Mouse (Mus musculus) ES-E14 (cell line): ENCODE data around the gene Pum1. TPM values are rescaled to one million over a fixed set of nuclear protein-coding genes. Genes with fewer than 3 reads are reported as not detected.
"Not testable (repeated sequence)": the region's sequence is repeated elsewhere in the genome, so short reads cannot be mapped to it uniquely, and the experiment has no call there.

Experiments used
- DNase-seq: peaks from one replicate; pipeline ENCODE4 v3.0.0-alpha.2; 2013; ENCODE audit warnings: low read depth, low spot score
- H3K27ac ChIP-seq: 2 replicates; pipeline ENCODE4 v1.5.1; 2012; ENCODE audit warnings: low read depth, mild to moderate bottlenecking, low read length, moderate library complexity, mixed read lengths; ENCODE audit not compliant: poor library complexity, insufficient read depth, severe bottlenecking
- H3K36me3 ChIP-seq: 2 replicates; pipeline ENCODE4 v1.6.1; 2012; ENCODE audit warnings: mild to moderate bottlenecking, low read length, moderate library complexity, mixed read lengths; ENCODE audit not compliant: control insufficient read depth, poor library complexity, insufficient read depth, severe bottlenecking
- H3K4me1 ChIP-seq, 2 experiments: fragments of 150-350 bp in 1 of 2; sonication (generic) in 1 of 2; 2 replicates each; pipeline ENCODE4 v1.6.1; 2012; ENCODE audit warnings: low read length in 2 of 2, mild to moderate bottlenecking in 1 of 2, mixed read lengths in 1 of 2; ENCODE audit not compliant: control insufficient read depth in 2 of 2, insufficient read depth in 2 of 2, poor library complexity in 1 of 2
- H3K4me3 ChIP-seq, 2 experiments: fragments of 150-350 bp in 1 of 2; sonication (generic) in 1 of 2; 2 replicates each; pipeline ENCODE4 v1.5.1; 2012; ENCODE audit warnings: low read length in 2 of 2, low read depth in 1 of 2, mild to moderate bottlenecking in 1 of 2, mixed read lengths in 1 of 2; ENCODE audit not compliant: insufficient read depth in 1 of 2, poor library complexity in 1 of 2, severe bottlenecking in 1 of 2
- H3K9ac ChIP-seq: 2 replicates; pipeline ENCODE4 v1.6.1; 2012; ENCODE audit warnings: low read depth, mild to moderate bottlenecking, low read length, mixed read lengths; ENCODE audit not compliant: poor library complexity, insufficient read depth, severe bottlenecking
- H3K9me3 ChIP-seq: fragments of 150-350 bp; sonication (generic); 2 replicates; pipeline ENCODE4 v1.6.1; 2012; ENCODE audit warnings: low read depth, mild to moderate bottlenecking, low read length; ENCODE audit not compliant: control insufficient read depth, insufficient read depth
- CHD2 ChIP-seq: IDR thresholded peaks from 2 replicates; pipeline ENCODE4 v1.6.1; 2014; ENCODE audit warnings: mild to moderate bottlenecking, low read depth, low read length, inconsistent platforms
- HCFC1 ChIP-seq: IDR thresholded peaks from 2 replicates; pipeline ENCODE4 v1.6.1; 2012; ENCODE audit warnings: low read length, inconsistent platforms, borderline replicate concordance; ENCODE audit not compliant: insufficient read depth
- MAFK ChIP-seq: IDR thresholded peaks from 2 replicates; pipeline ENCODE4 v1.6.1; 2014; ENCODE audit warnings: mild to moderate bottlenecking, low read depth, low read length, inconsistent platforms; ENCODE audit not compliant: insufficient read depth
- ZC3H11A ChIP-seq: IDR thresholded peaks from 2 replicates; pipeline ENCODE4 v1.6.1; 2012; ENCODE audit warnings: low read depth, mild to moderate bottlenecking, inconsistent platforms, low read length, borderline replicate concordance
- ZNF384 ChIP-seq: IDR thresholded peaks from 2 replicates; pipeline ENCODE4 v1.6.1; 2012; ENCODE audit warnings: low read depth, low read length, inconsistent platforms
- in situ Hi-C, 2 experiments: fragments of 600-800 bp; cut with MboI; formaldehyde crosslinking; loops; one replicate each; pipeline ENCODE4 v1.15.1; 2025; ENCODE audit warnings: low sequenced_read_pairs in 2 of 2, inconsistent platforms in 1 of 2; ENCODE audit not compliant: unreplicated experiment in 2 of 2
- total RNA-seq: library from RNA; depleted of rRNA; stranded (reverse); fragments of 300-350 nt; gene quantifications from 2 replicates; pipeline ENCODE4 v1.2.3, GENCODE M21; 2012

Pum1 gene
- total RNA-seq, 1 experiment = 101 TPM

GRCm38 (mm10) chr4:130660106-130660505, 3.0 kb upstream of the Pum1 start:
- TF ChIP-seq ZC3H11A (no peak), ZNF384 (no peak), HCFC1 (no peak), CHD2 (no peak), MAFK (no peak)
- Histone ChIP-seq H3K4me3 (peak overlapping the region in 1 of 2 experiments; percentile 37; a peak in 1 of 4 replicates), H3K9me3 (no peaks in the 10 kb centered on the region), H3K9ac (peak overlapping the region; percentile 29; the same call in 1 of the 2 replicates), H3K36me3 (no peaks in the 10 kb centered on the region), H3K27ac (peak overlapping the region; percentile 58; the same call in 1 of the 2 replicates), H3K4me1 (peaks cover 6 to 9% of the 10 kb centered on the region in 2 experiments)
- in situ Hi-C loops = no loop called here
- no peak for DNase-seq

DNA sequence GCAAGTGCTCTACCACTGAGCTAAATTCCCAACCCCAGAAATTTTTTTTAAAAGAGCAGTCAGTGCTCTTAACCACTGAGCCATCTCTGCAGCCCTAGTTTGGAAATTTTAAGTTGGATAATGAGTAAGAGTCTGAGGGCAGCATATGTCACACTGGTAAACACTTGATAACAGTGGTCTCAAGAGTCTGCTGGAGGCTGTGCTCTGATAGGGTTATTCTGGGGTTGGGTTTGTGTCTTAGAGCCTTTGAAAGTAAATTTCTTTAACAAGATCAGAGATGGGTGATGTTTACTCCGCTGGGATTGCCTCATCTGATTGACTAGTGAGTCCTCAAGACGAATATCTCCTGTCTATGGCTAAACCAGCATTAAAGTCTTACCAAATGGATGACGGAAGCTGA, 2.0 kb upstream of the Pum1 start:
- in situ Hi-C loops = no loop called here
- Histone ChIP-seq H3K27ac (no peak overlapping the region), H3K9me3 (no peaks in the 10 kb centered on the region), H3K9ac (no peak overlapping the region), H3K4me3 (no peak overlapping the region), H3K36me3 (no peaks in the 10 kb centered on the region), H3K4me1 (peaks cover 3 to 9% of the 10 kb centered on the region in 2 experiments)
- no peak for DNase-seq
- TF ChIP-seq CHD2 (no peak), ZC3H11A (no peak), ZNF384 (no peak), MAFK (no peak), HCFC1 (no peak)

GRCm38 (mm10) chr4:130662305-130662704, 816 bp upstream of the Pum1 start:
- TF ChIP-seq ZNF384 = peak; percentile 79
- Histone ChIP-seq H3K27ac (peak overlapping the region; percentile 67; the same call in 1 of the 2 replicates), H3K4me3 (peak overlapping the region in 1 of 2 experiments; percentile 74; a peak in 1 of 4 replicates)
- in situ Hi-C loops, H3K9me3 ChIP-seq, H3K9ac ChIP-seq, H3K36me3 ChIP-seq, H3K4me1 ChIP-seq, DNase-seq: not testable (repeated sequence)

- no peak for DNase-seq
- peak overlapping the region; percentile 92 to 96 for H3K4me3 ChIP-seq
- in situ Hi-C loops = no loop called here
- peak overlapping the region; percentile 96 for H3K27ac ChIP-seq
- no peaks in the 10 kb centered on the region for H3K9me3 ChIP-seq
- TF ChIP-seq MAFK (no peak), ZNF384 (no peak), HCFC1 (no peak), ZC3H11A (no peak), CHD2 (no peak)
- peak overlapping the region; percentile 99 for H3K9ac ChIP-seq
- H3K36me3 ChIP-seq = peaks cover 4% of the 10 kb centered on the region
- peaks cover 4 to 11% of the 10 kb centered on the region in 2 experiments for H3K4me1 ChIP-seq
Observed at GRCm38 (mm10) chr4:130663810-130664401, 785 bp downstream of the Pum1 start.
